Mouse (Mus musculus): ENCODE data around the gene Magea6. TPM values are rescaled to one million over a fixed set of nuclear protein-coding genes. Genes with fewer than 3 reads are reported as not detected.

The Magea6 gene
- not detected in 2 replicates for polyA plus RNA-seq (2015; fragmentation: Nextera tagmentation; extraction: Ambion mirVana)

DNA sequence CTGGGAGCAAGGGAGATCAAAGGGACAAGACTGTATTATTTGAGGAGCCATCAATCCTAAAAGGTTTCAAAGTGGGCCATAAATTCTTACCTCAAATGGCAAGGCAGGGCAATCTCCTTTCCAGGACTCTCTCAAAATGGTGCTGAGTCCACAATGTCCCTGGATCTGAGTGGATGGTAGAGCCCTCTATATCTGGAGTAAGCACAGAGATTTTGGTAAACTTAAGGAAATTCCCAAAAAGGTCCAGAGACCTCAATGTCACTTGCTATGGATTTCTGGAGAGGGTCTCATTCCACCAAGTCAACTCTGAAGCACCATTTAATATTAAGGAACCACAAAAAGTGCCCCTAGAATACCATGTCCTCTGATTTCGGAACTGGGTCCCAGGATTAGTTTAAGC, at the start of gene Magea6:
Magea6 (minus strand) TSS at position 101 of the 400 bp plus-strand sequence.

DNA sequence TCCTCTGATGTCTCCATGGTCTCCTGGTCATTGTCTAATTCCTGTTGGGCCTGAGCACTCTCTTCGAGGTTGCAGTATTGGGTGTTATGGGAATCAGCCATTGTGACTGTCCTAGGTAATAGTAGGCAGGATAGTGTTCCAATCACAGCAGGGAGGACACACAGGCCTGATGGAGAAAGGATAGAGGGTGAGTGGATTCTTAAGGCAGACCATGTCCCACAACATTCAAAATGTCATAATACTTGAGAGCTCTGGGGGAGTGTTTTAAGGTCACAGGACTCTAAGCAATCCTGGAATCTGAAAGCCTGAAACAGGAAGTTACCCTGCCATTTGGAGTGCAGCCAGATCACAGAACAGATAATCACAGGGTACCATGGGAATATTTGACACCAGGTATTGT, 13.6 kb upstream of the Magea6 start, which contains the start of gene Magea3:
Magea3 (minus strand) TSS at position 101 of the 400 bp plus-strand sequence.

GRCm38 (mm10) chrX:154890167-154890566, 45.6 kb downstream of the Magea6 start, which contains the start of gene Cldn34b1:
Gene Cldn34b1 (minus strand): TSS chrX:154890267.

Other genes with a start within 250 kb of the Magea6 start
- not detected in 2 replicates for gene Cldn34b1, start 45.7 kb downstream of the Magea6 start, polyA plus RNA-seq (2015; fragmentation: Nextera tagmentation; extraction: Ambion mirVana)
- not detected in 2 replicates for gene Magea3, start 13.5 kb upstream of the Magea6 start, polyA plus RNA-seq (2015; fragmentation: Nextera tagmentation; extraction: Ambion mirVana)
- not detected in 2 replicates for gene Magea8, start 59.9 kb upstream of the Magea6 start, polyA plus RNA-seq (2015; fragmentation: Nextera tagmentation; extraction: Ambion mirVana)
- not detected in 2 replicates for gene Magea5, start 127.2 kb upstream of the Magea6 start, polyA plus RNA-seq (2015; fragmentation: Nextera tagmentation; extraction: Ambion mirVana)
- gene Magea1, start 153.8 kb upstream of the Magea6 start, polyA plus RNA-seq (2015; fragmentation: Nextera tagmentation; extraction: Ambion mirVana) = not detected in 2 replicates
- not detected in 2 replicates for gene Magea2, start 157.7 kb upstream of the Magea6 start, polyA plus RNA-seq (2015; fragmentation: Nextera tagmentation; extraction: Ambion mirVana)
- gene Cldn34b2, start 192.4 kb upstream of the Magea6 start, polyA plus RNA-seq (2015; fragmentation: Nextera tagmentation; extraction: Ambion mirVana) = not detected in 2 replicates

Measured in adrenal gland, postnatal 0 days (tissue).